Mouse (Mus musculus) spleen, embryonic (tissue): ENCODE measurements around the gene Stam.

Experiments used
- CTCF ChIA-PET: fragments of 350-600 bp; sonication (Branson Sonifier 250); formaldehyde crosslinking; loops from one replicate; lab custom pipeline; 2022; lab: Charles Lee

Gene Stam

DNA sequence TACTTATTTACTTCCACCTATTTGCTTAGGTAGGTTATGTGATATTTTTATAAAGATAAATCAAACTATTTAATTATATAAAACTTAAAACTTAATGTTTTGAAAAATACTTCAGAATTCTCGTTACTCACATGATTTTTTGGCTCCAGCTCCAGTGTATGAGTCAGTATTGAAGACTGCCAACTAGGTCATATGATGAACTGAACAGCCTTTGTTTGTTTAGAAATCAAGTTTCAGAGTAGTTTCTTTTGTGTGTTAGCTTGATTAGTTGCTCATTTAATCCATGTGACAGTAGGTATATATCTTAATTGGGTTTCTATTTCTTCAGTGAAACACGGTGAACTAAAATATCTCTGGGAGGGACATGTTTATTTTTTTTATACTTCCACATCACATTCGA is 33.8 kb downstream of the Stam start:
- CTCF ChIA-PET: no interaction called here

DNA sequence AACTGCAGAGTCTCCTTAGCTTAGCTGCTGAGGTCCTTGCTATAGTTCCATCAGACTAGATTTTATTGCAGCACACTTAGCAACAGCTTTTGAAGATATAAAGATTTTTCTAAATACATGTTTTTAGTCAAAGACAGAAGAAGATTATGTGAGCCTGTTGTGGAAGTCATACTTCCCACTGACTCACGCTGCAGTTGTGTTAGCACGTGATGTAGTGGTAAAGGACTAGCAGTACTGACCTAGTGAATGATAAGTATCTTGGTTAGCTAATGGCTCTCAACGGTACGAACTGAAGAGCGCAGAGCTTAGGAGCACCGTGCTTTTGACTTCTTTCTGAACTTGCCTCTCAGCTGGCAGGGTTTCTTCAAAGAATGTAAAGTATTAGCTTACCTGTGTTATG is 52.5 kb downstream of the Stam start:
- CTCF ChIA-PET: no interaction called here

DNA sequence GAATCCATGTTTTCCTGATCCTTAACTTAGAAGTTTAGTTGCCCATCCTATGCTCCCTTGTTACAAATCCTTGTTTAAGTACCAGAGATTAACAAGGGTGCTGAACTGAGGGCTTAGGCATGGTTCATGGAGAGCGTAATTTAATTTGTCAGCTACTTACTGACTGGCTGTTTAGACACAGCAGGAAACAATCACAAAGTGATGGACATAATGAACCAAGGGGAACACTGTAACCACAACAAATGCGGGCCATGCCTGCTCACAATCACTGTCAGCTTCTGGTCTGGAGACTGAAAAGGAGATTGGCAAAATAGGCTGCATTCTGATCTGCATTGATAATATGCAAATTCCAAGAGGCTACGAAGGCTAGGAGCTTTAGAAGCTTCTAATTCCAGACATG is 53.7 kb downstream of the Stam start:
- CTCF ChIA-PET: no interaction called here

DNA sequence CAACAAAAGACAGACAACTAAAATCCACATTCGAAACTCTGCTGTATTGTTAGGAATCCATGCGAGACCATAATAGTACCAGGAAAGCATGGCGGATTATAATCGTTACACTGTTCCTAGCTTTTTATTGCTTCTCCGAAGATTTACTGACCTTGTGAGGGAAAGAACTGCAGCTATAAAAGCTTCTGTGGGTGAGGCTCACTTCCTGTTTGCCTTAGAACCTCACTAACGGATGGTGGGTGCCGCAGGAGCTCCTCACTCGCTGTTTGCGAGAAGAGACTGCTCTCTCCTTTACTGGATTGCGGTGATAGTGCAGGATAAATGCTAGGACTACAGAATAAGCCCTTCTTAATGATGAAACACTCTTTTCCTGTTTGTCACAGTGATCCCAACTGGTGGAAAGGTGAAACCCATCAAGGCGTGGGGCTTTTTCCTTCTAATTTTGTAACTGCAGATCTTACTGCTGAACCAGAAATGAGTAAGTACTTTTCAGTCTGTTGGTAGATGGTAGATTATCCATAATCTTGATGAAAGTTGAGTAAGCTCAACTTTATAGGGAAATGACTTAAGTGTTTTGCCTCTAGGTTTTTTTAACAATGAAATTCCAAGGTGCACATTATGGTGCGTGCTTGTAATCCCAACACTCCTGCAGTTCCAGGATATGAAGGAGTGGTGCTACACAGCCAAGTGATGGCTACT is 56.9 kb downstream of the Stam start:
- CTCF ChIA-PET: interaction anchor here (0.6 kb wide), 1 partner anchor 45 kb away, joined by 45 read pairs; no protein-coding TSS in a partner anchor

DNA sequence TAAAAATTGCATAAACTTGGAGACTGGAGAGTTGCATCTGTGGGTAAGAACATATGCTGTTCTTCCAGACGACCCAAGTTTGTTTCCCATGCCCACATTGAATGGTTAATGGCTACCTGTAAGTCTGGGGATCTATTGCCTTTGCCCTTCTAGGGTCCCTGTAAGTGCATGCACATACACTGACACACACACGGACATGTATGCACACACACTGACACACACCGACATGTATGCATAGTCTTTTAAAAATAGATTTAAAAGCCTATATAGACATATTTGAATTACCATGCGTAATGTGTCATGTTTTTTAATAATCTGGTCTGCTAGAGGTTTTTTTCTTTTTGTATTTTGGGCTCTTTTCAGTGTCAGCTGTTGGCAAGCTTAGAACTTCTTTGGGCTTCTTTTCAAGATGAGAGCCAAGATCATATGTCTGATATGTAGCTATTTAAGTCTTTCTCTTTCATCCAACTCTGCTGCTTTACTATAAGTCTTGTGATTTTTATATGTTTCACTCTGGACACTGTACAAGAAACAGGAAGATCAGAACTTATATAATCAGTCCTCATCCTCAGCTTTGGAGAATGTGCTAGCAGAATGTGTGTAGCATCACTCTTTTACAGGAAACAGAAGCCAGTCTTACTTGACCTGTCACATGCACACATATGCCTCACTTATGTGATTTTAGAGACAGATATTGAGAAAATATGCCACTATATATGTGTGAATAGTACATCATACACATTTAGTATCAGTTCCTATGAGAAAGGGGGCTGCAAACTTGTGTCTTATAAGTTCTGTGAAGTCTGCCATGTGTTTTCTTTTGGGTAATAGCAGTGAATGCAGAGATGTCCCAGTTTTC is 58.8 kb downstream of the Stam start:
- CTCF ChIA-PET: no interaction called here

DNA sequence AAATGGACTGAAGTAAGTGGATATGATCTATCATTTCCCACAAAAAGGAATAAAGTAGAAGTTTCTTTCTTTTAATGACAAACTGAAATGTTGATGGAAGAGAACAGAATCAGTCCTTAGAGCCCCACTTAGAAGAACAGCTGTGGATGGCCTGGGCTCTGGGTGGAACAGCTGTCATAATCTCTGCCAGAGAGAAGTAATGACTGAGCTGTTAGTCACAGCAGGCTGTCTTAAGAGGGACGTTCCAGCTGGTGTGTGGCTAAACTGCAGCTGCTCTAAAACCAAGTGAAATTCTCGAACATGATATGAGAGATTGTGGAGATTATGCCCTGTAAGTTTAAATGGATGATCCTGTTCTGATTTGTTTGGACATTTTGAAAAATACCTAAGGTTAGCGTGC is 63.0 kb downstream of the Stam start:
- CTCF ChIA-PET: no interaction called here

DNA sequence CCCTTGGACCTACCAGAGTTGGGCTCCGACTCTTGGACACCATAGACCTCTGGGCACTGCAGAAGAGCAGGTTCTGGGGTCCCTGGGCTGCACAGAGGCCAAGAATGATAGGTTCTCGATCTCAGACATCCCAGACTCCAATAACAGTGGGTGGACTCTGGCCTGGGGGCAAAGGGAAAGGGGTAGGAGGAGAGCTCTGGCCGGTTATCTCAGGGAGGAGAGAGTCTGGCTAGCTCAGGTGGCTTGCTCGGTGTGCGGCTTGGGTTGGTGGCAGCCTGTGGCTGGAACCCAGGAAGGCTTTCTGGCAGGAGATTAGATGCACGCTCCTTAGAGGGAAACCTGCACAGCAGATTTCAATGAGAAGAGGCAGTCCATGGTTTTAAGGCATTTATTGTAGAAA is 65.7 kb downstream of the Stam start:
- CTCF ChIA-PET: no interaction called here

DNA sequence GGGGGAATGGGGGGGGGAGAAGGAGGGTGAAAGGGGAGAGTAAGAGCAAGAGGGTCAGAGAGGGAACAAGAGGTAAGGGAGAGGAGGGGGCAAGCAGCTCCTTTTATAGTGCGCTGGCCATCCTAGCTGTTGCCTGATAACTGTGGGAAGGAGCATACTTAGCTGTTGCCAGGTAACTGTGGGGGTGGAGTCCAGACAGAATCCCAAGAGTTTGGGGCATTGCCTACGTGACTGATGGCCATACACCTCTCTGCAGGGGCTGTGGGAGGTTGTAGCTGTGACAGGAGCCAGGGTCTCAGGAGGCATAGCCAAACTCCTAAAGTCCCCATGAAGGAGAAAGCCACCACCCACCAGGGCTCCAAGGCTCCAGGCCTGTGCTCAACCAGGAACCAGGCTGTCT is 66.1 kb downstream of the Stam start:
- CTCF ChIA-PET: no interaction called here

DNA sequence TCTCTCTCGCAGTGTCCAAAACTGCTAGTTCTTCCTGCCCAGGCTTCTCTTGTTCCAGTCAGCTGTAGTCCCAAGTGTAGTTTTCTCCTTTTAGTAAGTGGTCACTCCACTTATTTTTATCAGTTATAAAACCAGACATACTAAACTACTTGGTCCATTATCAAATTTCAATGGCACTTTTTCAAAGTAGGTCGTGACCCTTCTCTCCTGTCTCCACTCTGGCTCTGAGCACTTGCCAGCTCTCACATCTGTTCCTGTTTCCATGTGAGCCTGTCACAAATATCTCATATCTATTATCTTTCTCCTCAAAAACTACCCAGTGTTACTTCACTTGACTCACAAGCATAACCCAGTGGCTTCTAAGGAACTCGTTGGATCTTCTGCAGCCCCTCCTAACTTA is 71.4 kb downstream of the Stam start:
- CTCF ChIA-PET: no interaction called here

DNA sequence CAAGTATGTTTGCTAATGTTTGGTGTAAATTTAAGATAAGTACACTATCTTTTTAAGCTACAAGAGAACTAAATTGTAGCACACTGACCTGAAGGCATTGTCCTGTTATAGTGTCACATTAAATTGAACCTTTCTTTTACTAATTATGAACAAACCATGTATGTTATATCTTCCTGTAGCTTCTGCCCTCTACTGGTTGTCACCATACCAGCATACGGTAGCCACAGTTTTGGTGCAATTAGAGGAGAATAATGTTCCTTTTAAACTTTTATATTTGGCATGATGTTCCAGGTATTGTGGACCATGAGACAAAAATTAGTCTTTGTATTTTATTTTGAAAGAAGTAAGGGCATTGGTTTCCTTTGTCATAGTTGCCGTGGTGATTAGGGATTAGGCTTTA is 73.0 kb downstream of the Stam start:
- CTCF ChIA-PET: no interaction called here

DNA sequence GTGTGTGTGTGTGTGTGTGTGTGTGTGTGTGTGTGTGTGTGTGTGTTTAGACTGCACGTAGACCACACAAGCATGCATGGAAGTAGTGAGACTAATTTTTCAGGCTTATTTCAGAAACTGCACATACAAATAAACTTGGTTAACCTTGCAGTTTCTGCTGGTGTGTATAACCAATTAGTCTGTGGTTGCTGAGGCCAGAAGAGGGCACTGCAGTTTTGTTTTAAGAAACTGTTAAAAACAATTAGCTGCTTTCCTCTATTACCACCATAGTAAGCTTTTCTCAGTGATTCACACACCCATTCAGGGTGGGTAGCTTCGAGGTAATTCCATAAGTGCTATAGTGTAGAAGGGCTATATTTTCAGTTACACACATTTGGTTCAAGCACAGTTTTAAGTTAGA is 76.9 kb downstream of the Stam start:
- CTCF ChIA-PET: interaction anchor here (0.7 kb wide), 3 partner anchors 15 to 143 kb away, joined by 3 to 5 read pairs (median 4); no protein-coding TSS in a partner anchor

DNA sequence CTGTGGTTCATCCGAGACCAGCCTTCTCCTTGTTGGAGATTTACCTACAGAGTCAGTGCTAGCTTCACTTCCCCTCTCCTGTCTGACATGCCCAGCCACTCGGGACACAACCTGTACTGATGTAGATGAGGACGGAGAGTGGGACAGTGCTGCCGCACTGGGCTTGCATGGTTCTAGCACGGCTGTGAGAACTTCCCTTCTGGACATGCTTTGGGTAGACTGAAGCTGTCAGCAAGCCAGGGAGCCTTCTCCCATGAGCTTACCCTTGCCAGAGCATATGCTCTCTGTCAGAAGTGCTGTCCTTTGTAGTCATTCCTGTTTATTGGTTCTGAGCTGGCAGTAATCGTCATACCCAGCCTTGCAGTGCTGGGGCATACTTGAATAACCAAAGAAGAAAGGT is 78.0 kb downstream of the Stam start:
- CTCF ChIA-PET: no interaction called here

DNA sequence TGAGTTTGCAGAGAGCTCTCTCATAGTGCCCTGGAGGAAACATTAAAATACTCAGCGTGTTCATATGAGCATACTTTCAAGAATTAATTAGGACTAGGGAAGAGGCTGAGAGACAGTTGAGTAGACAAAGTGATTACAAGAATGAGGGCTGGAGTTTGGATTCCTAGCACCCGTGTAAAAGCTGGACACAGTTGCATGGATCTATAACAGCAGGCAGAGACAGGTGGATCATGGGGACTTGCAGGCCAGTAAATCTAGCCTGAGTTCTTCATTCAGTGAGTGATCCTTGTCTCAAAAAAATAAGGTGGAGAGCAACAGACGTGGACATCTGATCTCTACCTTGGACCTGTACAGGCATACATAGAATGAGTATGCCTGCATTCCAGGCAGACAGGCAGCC is 85.1 kb downstream of the Stam start:
- CTCF ChIA-PET: no interaction called here

DNA sequence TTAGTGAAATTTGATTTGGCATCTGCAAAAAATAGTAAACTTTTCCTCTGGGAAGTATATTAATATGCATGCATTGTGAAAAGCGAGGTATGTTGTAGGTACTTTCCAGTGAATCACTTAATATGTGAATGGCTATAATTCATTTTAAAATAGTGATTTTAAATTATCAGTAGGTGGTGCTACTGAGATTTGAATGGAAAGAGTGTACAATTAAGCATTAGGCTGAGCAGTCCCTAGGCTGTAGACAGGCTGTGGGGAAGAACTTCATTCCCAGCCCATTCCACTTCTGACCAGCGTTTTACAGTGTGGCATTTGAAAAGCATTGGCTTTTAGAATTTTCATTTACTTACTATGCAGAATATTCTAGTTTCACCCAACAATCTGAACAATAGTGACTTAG is 85.9 kb downstream of the Stam start:
- CTCF ChIA-PET: no interaction called here

DNA sequence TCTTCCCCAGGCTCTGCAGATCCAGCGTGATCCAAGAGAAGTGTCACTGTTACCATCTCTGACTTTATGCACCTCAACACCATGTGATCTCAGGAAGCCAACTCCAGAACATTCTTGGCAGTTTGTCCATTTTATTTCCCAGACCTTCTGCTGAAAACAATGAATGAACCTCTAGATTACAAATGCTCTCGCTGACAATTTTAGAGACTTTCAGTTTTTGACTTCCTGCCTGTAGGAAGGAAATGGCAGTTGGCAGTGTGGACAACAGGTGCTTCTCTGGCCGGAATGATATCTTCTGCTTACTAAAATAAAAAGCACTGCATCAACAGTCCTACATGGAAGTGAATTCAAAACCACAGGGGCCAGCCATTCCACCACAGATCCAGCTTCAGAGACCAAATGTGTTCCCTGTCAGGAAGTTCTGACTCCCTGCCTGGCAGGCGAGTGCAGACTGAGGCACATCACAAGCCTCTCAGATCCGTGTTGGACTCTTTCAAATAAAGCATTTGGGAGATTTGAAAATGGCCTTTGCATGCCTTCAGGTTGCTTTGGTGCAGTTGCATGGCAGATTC is 90.6 kb downstream of the Stam start:
- CTCF ChIA-PET: interaction anchor here (0.7 kb wide), 1 partner anchor 1862 kb away, joined by 21 read pairs; no protein-coding TSS in a partner anchor

DNA sequence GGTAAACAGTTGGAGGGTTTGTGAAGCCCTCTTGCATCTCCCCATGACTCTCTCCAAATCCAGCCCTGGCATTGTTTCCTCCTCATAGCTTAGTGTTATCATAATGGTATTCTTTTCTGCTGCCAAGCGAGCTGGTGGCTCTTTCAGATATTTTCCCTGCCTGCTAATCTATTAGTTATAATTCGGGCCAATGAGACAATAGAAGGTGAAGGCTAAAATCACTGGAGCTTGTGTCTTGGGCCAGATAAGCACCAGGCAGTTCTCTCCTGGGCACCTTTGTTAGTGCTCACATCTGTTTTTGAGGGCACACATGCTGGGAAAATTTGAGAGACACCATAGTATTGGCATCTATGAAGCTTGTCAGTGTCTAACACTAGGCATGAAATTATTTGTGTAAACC is 91.2 kb downstream of the Stam start:
- CTCF ChIA-PET: no interaction called here

DNA sequence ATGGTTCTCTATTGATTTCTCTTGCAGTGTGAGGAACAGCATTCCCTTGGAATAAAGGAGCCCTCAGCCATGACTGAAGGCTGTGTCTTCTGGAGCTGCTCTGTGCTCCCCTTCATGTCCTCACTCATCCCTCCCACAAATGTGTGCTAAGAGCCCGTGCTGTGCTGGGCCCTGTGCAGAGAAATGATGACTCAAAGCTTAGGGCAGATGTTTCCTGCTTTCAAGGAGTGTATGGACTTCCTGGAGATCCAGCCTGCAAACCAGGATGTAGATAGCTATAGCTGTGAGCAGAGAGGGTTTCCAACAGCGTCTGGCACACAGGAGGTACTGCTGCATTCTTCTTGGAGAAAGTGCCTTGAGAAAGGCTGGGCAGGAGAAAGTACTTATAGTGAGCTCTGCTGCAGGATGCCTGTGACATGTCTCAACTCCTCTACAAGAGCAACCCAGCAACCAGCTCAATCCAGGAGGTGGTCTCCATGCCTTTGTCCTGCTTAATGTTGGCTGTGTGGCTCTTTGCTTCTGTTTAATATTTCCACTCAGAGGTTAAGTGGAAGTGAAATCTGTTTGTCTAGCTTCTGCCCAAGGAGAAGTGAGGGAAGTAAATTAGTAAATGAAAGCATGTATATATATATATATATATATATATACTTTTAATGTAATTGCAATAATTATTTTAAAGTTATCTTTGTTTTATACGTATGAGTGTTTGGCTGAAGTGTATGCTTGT is 91.9 kb downstream of the Stam start:
- CTCF ChIA-PET: interaction anchor here (0.6 kb wide), 1 partner anchor 49 kb away, joined by 3 read pairs; no protein-coding TSS in a partner anchor

DNA sequence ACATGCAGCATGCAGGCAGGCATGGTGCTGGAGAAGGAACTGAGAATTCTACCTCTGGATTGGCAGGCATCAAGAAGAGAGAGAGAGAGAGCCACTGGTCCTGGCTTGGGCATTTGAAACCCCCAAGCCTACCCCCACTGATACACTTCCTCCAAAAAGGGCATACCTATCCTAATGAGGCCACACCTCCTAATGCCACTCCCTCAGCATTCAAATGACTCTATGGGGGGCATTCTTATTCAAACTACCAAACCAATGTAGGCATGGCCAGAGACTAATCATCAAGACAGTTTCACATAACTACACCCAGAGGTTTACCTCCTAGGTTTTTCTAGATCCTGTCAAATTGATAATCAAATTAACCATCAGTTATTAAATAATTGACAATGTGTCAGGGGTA is 93.8 kb downstream of the Stam start:
- CTCF ChIA-PET: no interaction called here

DNA sequence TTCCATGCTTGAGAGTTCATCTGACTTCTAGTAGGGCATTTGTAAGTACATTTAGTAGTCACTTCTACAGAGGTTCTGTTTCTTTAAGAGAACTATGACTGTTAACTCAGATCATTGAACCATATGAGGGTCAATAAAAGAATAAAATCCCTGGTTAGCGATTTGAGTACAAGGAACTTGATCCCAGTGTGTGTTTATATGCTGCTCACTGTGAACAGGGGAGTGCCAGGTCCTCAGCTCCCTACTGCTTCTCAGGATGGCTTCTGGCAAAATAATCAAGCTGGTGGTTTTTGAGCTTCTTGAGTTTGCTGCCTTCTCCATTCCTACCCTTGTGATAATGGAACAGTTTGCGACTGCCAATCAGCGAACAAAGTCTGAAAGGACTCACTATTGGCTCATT is 100.4 kb downstream of the Stam start, which contains the start of gene Tmem236:
Tmem236 (plus strand) TSS at position 190 of the 400 bp plus-strand sequence.
- CTCF ChIA-PET: no interaction called here

DNA sequence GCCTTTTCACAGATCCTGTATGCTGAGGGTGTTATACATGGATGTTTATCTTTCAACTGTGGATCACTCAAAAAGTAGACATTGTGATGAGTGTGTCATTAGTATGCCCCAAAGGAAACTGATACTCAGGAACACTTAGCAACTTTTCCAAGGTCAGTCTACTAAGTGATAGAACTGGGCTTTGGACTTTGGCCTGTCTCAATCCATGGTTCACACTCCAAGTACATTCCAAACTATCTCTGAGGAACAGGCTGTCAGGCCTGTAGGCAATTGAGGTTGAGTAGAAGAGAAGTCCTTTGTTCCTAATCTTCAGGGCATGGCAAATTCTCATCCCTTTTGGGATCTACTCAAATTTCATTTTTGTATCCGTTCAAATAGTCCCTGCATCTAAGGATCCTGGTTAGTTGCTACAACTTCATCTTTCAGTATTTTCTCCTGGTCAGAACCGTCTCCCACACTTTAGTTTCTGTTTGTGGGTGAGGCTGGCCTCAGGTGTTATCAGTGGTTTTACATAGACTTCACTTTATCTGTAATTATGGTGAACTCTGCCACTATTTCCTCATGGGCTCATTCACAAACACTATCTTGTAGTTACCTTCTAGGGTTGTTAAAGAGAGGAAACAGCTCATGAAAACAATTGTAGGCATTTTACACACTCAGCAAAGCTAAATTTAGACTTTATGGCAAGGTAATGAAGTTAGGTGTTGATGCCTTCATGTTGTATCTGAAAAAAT is 102.7 kb downstream of the Stam start:
- CTCF ChIA-PET: interaction anchor here (0.7 kb wide), 1 partner anchor 1640 kb away, joined by 3 read pairs; no protein-coding TSS in a partner anchor

DNA sequence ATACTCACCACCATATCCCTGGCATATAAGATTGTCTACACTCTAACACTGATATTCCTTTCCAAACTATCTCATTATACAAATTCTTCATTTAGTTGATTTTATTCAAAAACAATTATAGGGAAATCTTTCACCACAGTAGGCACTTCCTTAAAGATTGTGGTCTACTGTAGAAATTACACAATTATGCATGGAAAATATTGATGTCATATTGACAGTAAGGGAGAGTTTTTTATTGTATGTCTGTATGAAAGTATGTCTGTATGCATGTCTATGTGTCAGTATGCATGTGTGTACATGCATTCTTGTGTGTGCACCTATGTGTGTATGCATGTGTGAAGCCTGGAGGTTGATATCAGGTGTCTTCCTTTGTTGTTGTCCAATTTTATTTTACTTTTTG is 110.5 kb downstream of the Stam start:
- CTCF ChIA-PET: no interaction called here
